31 mouse cellular contexts compared by ENCODE assay signal in the genomic region with DNA sequence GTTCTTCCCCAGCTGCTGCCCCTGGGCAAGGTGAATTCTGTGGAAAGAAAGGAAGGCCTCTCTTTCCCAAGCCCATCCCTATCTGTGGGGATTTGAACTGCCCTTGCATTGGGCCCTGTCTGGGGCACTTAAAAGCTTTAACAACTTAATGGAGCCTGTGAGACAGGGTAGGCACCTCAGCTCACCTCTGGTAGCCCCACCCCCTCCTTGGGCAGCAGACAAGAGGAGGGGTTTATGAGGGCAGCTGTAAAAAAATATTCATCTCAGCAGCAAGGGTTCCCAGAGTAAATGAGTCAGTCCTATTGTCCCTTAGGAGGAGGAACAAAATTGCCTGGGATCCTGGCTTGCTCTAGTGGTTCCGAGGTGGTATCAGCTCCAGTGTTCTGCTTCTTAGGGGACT. TPM values are rescaled to one million over a fixed set of nuclear protein-coding genes. Genes with fewer than 3 reads are reported as not detected.
DNase-seq lines count a peak whose midpoint lies in the region; ATAC-seq and TF ChIP-seq lines count a peak whose summit lies in the region.
"Had no signal": no experiment of that assay in that cellular context is flagged by ENCODE, and none has a peak within 500 bp of the region (broad histone marks: within the 10 kb centered on the region; RNA-seq: fewer than 3 reads in every experiment).

No protein-coding gene starts in this region.

- no peaks in the 10 kb centered on the region for H3K27me3 ChIP-seq in intestine, postnatal 0 days (replicated peaks; ENCODE audit: control insufficient read depth, insufficient read depth, low read length)
- peaks cover 5% of the 10 kb centered on the region for H3K27me3 ChIP-seq in midbrain, embryonic 16.5 days (ENCODE audit: control insufficient read depth, insufficient read depth, low read depth, low read length)
- H3K27me3 ChIP-seq: liver, embryonic 15.5 days had no signal

- no peak overlapping the region for H3K27ac ChIP-seq in intestine, postnatal 0 days (ENCODE audit: low read depth, low read length)
- H3K27ac ChIP-seq in midbrain, embryonic 16.5 days (ENCODE audit: low read length): no peak overlapping the region
- H3K27ac ChIP-seq: forebrain, embryonic 13.5 days; heart, embryonic 10.5 days; heart, embryonic 15.5 days; kidney, postnatal 0 days; liver, embryonic 15.5 days; midbrain, embryonic 10.5 days; neural tube, embryonic 12.5 days had no signal

- H3K9me3 ChIP-seq in intestine, postnatal 0 days (ENCODE audit: control insufficient read depth): no peaks in the 10 kb centered on the region
- no peaks in the 10 kb centered on the region for H3K9me3 ChIP-seq in midbrain, embryonic 16.5 days (replicated peaks; ENCODE audit: control insufficient read depth, low read length, poor library complexity, severe bottlenecking)
- H3K9me3 ChIP-seq: forebrain, embryonic 13.5 days; G1E; heart, embryonic 10.5 days; heart, embryonic 15.5 days; liver, embryonic 15.5 days; midbrain, embryonic 10.5 days; neural tube, embryonic 12.5 days had no signal

- peak; percentile 74 for ATAC-seq in intestine, postnatal 0 days
- ATAC-seq in midbrain, embryonic 16.5 days: no peak
- ATAC-seq: forebrain, embryonic 13.5 days had no signal

- no peak for TF ChIP-seq CTCF in intestine, postnatal 0 days (IDR thresholded peaks at IDR 0.05; ENCODE audit: low read depth)

- 0 out of 2 replicates have a peak, but pooled peaks cover 1% of the 10 kb centered on the region for H3K36me3 ChIP-seq in intestine, postnatal 0 days (ENCODE audit: control insufficient read depth, insufficient read depth)
- H3K36me3 ChIP-seq in midbrain, embryonic 16.5 days (ENCODE audit: control insufficient read depth, insufficient read depth, low read length): no peaks in the 10 kb centered on the region
- H3K36me3 ChIP-seq: G1E; heart, embryonic 10.5 days; heart, embryonic 15.5 days; liver, embryonic 15.5 days; midbrain, embryonic 10.5 days; neural tube, embryonic 12.5 days had no signal

- DNase-seq in lung, adult 18-20 months: peak; percentile 61 to 68
- no peak for DNase-seq in lung, postnatal 14 days
- peak; percentile 24 for DNase-seq in NIH3T3 (ENCODE audit: low read depth)
- peak; percentile 61 for DNase-seq in lung, postnatal 25 days (ENCODE audit: low spot score)
- DNase-seq in frontal cortex, postnatal 25 days (ENCODE audit: low spot score in 2 of 2): no peak
- DNase-seq in layer of hippocampus, postnatal 25 days (ENCODE audit: extremely low spot score in 1 of 2, low spot score in 1 of 2): no peak
- DNase-seq: adrenal gland, adult 2 months; cerebellum, adult 11 months; cerebellum, adult 9-10 months; cerebellum, postnatal 36 days; gastrocnemius, postnatal 14 days; heart, adult 11 months; kidney, adult 2 months; kidney, postnatal 4 days; right cerebral cortex, adult 18-20 months; spleen, adult 18-20 months had no signal

- H3K4me2 ChIP-seq in intestine, postnatal 0 days (replicated peaks; ENCODE audit: low read depth): no peak overlapping the region
- H3K4me2 ChIP-seq in midbrain, embryonic 16.5 days (ENCODE audit: low read length): no peak overlapping the region
- H3K4me2 ChIP-seq: forebrain, embryonic 13.5 days; heart, embryonic 15.5 days; liver, embryonic 15.5 days; neural tube, embryonic 12.5 days had no signal

- 20% methylated on average over 1 of the region's 1 CpGs for whole genome bisulfite sequencing in intestine, postnatal 0 days
- WGBS in midbrain, embryonic 16.5 days: 0% methylated on average over 1 of the region's 1 CpGs

- H3K4me3 ChIP-seq in intestine, postnatal 0 days (ENCODE audit: low read depth, low read length): no peak overlapping the region
- no peak overlapping the region for H3K4me3 ChIP-seq in midbrain, embryonic 16.5 days (ENCODE audit: low read depth, low read length)
- H3K4me3 ChIP-seq: forebrain, embryonic 13.5 days; heart, embryonic 10.5 days; heart, embryonic 15.5 days; liver, embryonic 15.5 days; midbrain, embryonic 10.5 days; myocyte; neural tube, embryonic 12.5 days had no signal

- H3K4me1 ChIP-seq in intestine, postnatal 0 days (replicated peaks; ENCODE audit: control insufficient read depth, insufficient read depth, low read length): 0 out of 2 replicates have a peak, but pooled peaks cover 3% of the 10 kb centered on the region
- H3K4me1 ChIP-seq in midbrain, embryonic 16.5 days (ENCODE audit: control insufficient read depth, insufficient read depth, low read length): no peaks in the 10 kb centered on the region
- H3K4me1 ChIP-seq: heart, embryonic 15.5 days had no signal

- no peak overlapping the region for H3K9ac ChIP-seq in intestine, postnatal 0 days (ENCODE audit: low read depth, low read length)
- no peak overlapping the region for H3K9ac ChIP-seq in midbrain, embryonic 16.5 days (ENCODE audit: low read depth, low read length)
- H3K9ac ChIP-seq: forebrain, embryonic 13.5 days; heart, embryonic 15.5 days; liver, embryonic 15.5 days; neural tube, embryonic 12.5 days had no signal

RNA-seq across cellular contexts. Expression of a gene that starts 19.3 kb away (rescaled TPM):
- polyA plus RNA-seq in intestine, postnatal 0 days (2015; fragmentation: Nextera tagmentation; extraction: Ambion mirVana): 12.0 and 13.2 TPM in 2 replicates
- polyA plus RNA-seq in midbrain, embryonic 16.5 days (2015; fragmentation: Nextera tagmentation; extraction: Ambion mirVana): 0.13 TPM in 1 of 2 replicates, not detected in the other
- under 1 TPM; 0.12 to 0.16 TPM for total RNA-seq in layer of hippocampus, postnatal 25 days (2021)
- total RNA-seq: adrenal gland, adult 2 months; gastrocnemius, postnatal 14 days; heart, postnatal 25 days; megakaryocyte progenitor cell, adult 5-6 weeks; midbrain, postnatal 0 days had no signal
- polyA plus RNA-seq: embryonic facial prominence, embryonic 11.5 days; forebrain, embryonic 13.5 days; G1E; midbrain, embryonic 10.5 days; myocyte had no signal

Comparison
In these comparisons a context has a peak if more than half of its experiments do, and no peak if none do; other contexts are left out.
1. DNase-seq: peak in lung, adult 18-20 months (2 of 2), NIH3T3 (single experiment) and lung, postnatal 25 days (single experiment); none in lung, postnatal 14 days (single experiment), frontal cortex, postnatal 25 days (0 of 2) and layer of hippocampus, postnatal 25 days (0 of 2).
2. RNA of a gene that starts 19.3 kb away (polyA plus RNA-seq): 12.0 to 13.2 TPM in intestine, postnatal 0 days; 0.13 TPM in midbrain, embryonic 16.5 days; every median in the first group is over 10 times any median in the second.